19 mouse cellular contexts compared by ENCODE assay signal in genomic region chr5:138227367-138227766, GRCm38 (mm10). TPM values are rescaled to one million over a fixed set of nuclear protein-coding genes. Genes with fewer than 3 reads are reported as not detected.
DNase-seq lines count a peak whose midpoint lies in the region; ATAC-seq and TF ChIP-seq lines count a peak whose summit lies in the region.
"Had no signal": no experiment of that assay in that cellular context is flagged by ENCODE, and none has a peak within 500 bp of the region (broad histone marks: within the 10 kb centered on the region; RNA-seq: fewer than 3 reads in every experiment).

No protein-coding gene starts in this region.

- H3K4me2 ChIP-seq in liver, embryonic 14.5 days (ENCODE audit: low read depth), result no peak overlapping the region
- H3K4me2 ChIP-seq in liver, embryonic 12.5 days, result no peak overlapping the region
- no peak overlapping the region for H3K4me2 ChIP-seq in CH12.LX (ENCODE audit: insufficient read depth, low read depth, poor library complexity, severe bottlenecking)
- H3K4me2 ChIP-seq: hindbrain, embryonic 14.5 days; intestine, embryonic 15.5 days; kidney, embryonic 15.5 days; liver, embryonic 15.5 days; neural tube, embryonic 12.5 days had no signal

- no peaks in the 10 kb centered on the region for H3K27me3 ChIP-seq in liver, embryonic 14.5 days (ENCODE audit: control insufficient read depth, insufficient read depth, low read length)
- H3K27me3 ChIP-seq in liver, embryonic 12.5 days (replicated peaks), result no peaks in the 10 kb centered on the region
- no peaks in the 10 kb centered on the region for H3K27me3 ChIP-seq in CH12.LX (replicated peaks)
- no peaks in the 10 kb centered on the region for H3K27me3 ChIP-seq in thymus, adult 2 months (ENCODE audit: control insufficient read depth, insufficient read depth, low read length)
- H3K27me3 ChIP-seq: intestine, embryonic 15.5 days; kidney, embryonic 15.5 days; liver, embryonic 15.5 days; neural tube, embryonic 12.5 days had no signal

- no peaks in the 10 kb centered on the region for H3K36me3 ChIP-seq in liver, embryonic 14.5 days (replicated peaks; ENCODE audit: control insufficient read depth, insufficient read depth, low read depth)
- H3K36me3 ChIP-seq in liver, embryonic 12.5 days, result no peaks in the 10 kb centered on the region
- no peaks in the 10 kb centered on the region for H3K36me3 ChIP-seq in CH12.LX (replicated peaks in 1 of 2; ENCODE audit: control insufficient read depth in 1 of 2, insufficient read depth in 1 of 2, low read length in 1 of 2)
- H3K36me3 ChIP-seq in thymus, adult 2 months (ENCODE audit: control insufficient read depth, insufficient read depth, low read length), result no peaks in the 10 kb centered on the region
- H3K36me3 ChIP-seq: forebrain, embryonic 10.5 days; G1E; intestine, embryonic 15.5 days; kidney, embryonic 15.5 days; liver, embryonic 15.5 days; neural tube, embryonic 12.5 days had no signal

- H3K27ac ChIP-seq in liver, embryonic 14.5 days, result no peak overlapping the region
- no peak overlapping the region for H3K27ac ChIP-seq in liver, embryonic 12.5 days
- H3K27ac ChIP-seq in CH12.LX (ENCODE audit: insufficient read depth, low read depth), result no peak overlapping the region
- H3K27ac ChIP-seq in thymus, adult 2 months (ENCODE audit: control insufficient read depth, insufficient read depth, low read length), result no peak overlapping the region
- H3K27ac ChIP-seq: forebrain, embryonic 10.5 days; heart, adult 2 months; hindbrain, embryonic 14.5 days; intestine, embryonic 15.5 days; kidney, embryonic 15.5 days; liver, embryonic 15.5 days; neural tube, embryonic 12.5 days had no signal

- H3K9me3 ChIP-seq in liver, embryonic 14.5 days (ENCODE audit: control insufficient read depth, low read length), result no peaks in the 10 kb centered on the region
- H3K9me3 ChIP-seq in liver, embryonic 12.5 days (replicated peaks), result no peaks in the 10 kb centered on the region
- no peaks in the 10 kb centered on the region for H3K9me3 ChIP-seq in CH12.LX (replicated peaks; ENCODE audit: low read length)
- H3K9me3 ChIP-seq: forebrain, embryonic 10.5 days; G1E; intestine, embryonic 15.5 days; kidney, embryonic 15.5 days; liver, embryonic 15.5 days; neural tube, embryonic 12.5 days had no signal

- no peak for TF ChIP-seq POLR2A in CH12.LX (IDR thresholded peaks at IDR 0.05; ENCODE audit: low read depth, low read length)
- TF ChIP-seq POLR2A in thymus, adult 2 months (IDR thresholded peaks at IDR 0.05; ENCODE audit: control insufficient read depth, extremely low read depth, insufficient read depth, low read length, poor library complexity), result no peak

- no peak for TF ChIP-seq RAD21 in CH12.LX (IDR thresholded peaks at IDR 0.05; ENCODE audit: low read depth, low read length)

- WGBS in liver, embryonic 14.5 days (ENCODE audit: insufficient replicate concordance), result 8% methylated on average over 2 of the region's 2 CpGs
- WGBS in liver, embryonic 12.5 days (ENCODE audit: insufficient replicate concordance), result 9% methylated on average over 2 of the region's 2 CpGs
- 15% methylated on average over 2 of the region's 2 CpGs for WGBS in thymus, adult 2 months

- in situ Hi-C loops in CH12.LX (cut with MboI; ENCODE audit: low pct_ligation_motif_present, low pct_unique_long_range_greater_than_20kb, low sequenced_read_pairs), result loop anchor here (25.0 kb wide), 1 partner anchor 435 kb away; no protein-coding TSS in a partner anchor

- TF ChIP-seq CTCF in liver, embryonic 14.5 days (IDR thresholded peaks at IDR 0.05; ENCODE audit: low read depth), result no peak
- no peak for TF ChIP-seq CTCF in CH12.LX (conservative IDR thresholded peaks at IDR 0.05 in 1 of 2, IDR thresholded peaks at IDR 0.05 in 1 of 2; ENCODE audit: low read depth in 2 of 2, low read length in 2 of 2)
- no peak for TF ChIP-seq CTCF in thymus, adult 2 months (IDR thresholded peaks at IDR 0.05; ENCODE audit: borderline replicate concordance, control insufficient read depth, extremely low read depth, insufficient read depth, low read length, poor library complexity)

- DNase-seq in liver, embryonic 14.5 days (ENCODE audit: low read depth in 3 of 3, low spot score in 3 of 3), result peak in 1 of 3 experiments; percentile 16
- peak; percentile 18 for DNase-seq in CH12.LX (ENCODE audit: extremely low read depth)
- no peak for DNase-seq in right cerebral cortex, postnatal 4 days
- no peak for DNase-seq in thymus, adult 2 months
- DNase-seq: cerebellum, adult 9-10 months had no signal

- dilution Hi-C loops in CH12.LX (cut with MboI; ENCODE audit: extremely low pct_ligation_motif_present, extremely low pct_unique_long_range_greater_than_20kb, low sequenced_read_pairs), result no loop called here

- H3K79me2 ChIP-seq in CH12.LX (replicated peaks; ENCODE audit: control insufficient read depth, extremely low read depth, insufficient read depth, poor library complexity, severe bottlenecking), result no peaks in the 10 kb centered on the region

- TF ChIP-seq EP300 in liver, embryonic 14.5 days (IDR thresholded peaks at IDR 0.05; ENCODE audit: low read depth), result 0 out of 2 replicates have a peak, but pooled peaks have one; percentile 10
- TF ChIP-seq EP300 in CH12.LX (IDR thresholded peaks at IDR 0.05; ENCODE audit: low read length), result 0 out of 2 replicates have a peak, but pooled peaks have one; percentile 42

- ATAC-seq in liver, embryonic 14.5 days (ENCODE audit: insufficient read depth), result no peak
- no peak for ATAC-seq in liver, embryonic 12.5 days
- peak; percentile 93 for ATAC-seq in granulocyte monocyte progenitor cell, adult 5-6 weeks (replicated peaks; ENCODE audit: poor library complexity, severe bottlenecking)
- ATAC-seq in neutrophil, adult 5-6 weeks (ENCODE audit: extremely low read depth, insufficient number of reproducible peaks, low FRiP score, poor library complexity, severe bottlenecking), result peak; percentile 56; the same call in 1 of the 2 replicates
- ATAC-seq: intestine, embryonic 15.5 days had no signal

- H3K4me3 ChIP-seq in liver, embryonic 14.5 days (ENCODE audit: insufficient read depth in 1 of 2, low read depth in 2 of 2, low read length in 2 of 2), result no peak overlapping the region
- H3K4me3 ChIP-seq in liver, embryonic 12.5 days, result no peak overlapping the region
- H3K4me3 ChIP-seq in CH12.LX (replicated peaks in 1 of 3; ENCODE audit: low read depth in 2 of 3, low read length in 2 of 3, poor library complexity in 1 of 3), result no peak overlapping the region
- H3K4me3 ChIP-seq in thymus, adult 2 months (ENCODE audit: control insufficient read depth, insufficient read depth, low read length), result no peak overlapping the region
- H3K4me3 ChIP-seq: forebrain, embryonic 10.5 days; heart, adult 2 months; intestine, embryonic 15.5 days; kidney, embryonic 15.5 days; liver, embryonic 15.5 days; neural tube, embryonic 12.5 days had no signal

- peaks cover 0 to 3% of the 10 kb centered on the region in 2 experiments; a peak in 1 of 4 replicates for H3K4me1 ChIP-seq in liver, embryonic 14.5 days (replicated peaks; ENCODE audit: control insufficient read depth in 2 of 2, insufficient read depth in 2 of 2, low read length in 1 of 2)
- no peaks in the 10 kb centered on the region for H3K4me1 ChIP-seq in liver, embryonic 12.5 days
- peaks cover 0 to 5% of the 10 kb centered on the region in 2 experiments; a peak in 2 of 4 replicates for H3K4me1 ChIP-seq in CH12.LX (ENCODE audit: control insufficient read depth in 1 of 2, insufficient read depth in 2 of 2)
- H3K4me1 ChIP-seq in thymus, adult 2 months (replicated peaks; ENCODE audit: control insufficient read depth, insufficient read depth, low read length), result no peaks in the 10 kb centered on the region
- H3K4me1 ChIP-seq: intestine, embryonic 15.5 days; liver, embryonic 15.5 days; neural tube, embryonic 12.5 days had no signal

- H3K9ac ChIP-seq in liver, embryonic 14.5 days (replicated peaks), result no peak overlapping the region
- H3K9ac ChIP-seq in liver, embryonic 12.5 days, result no peak overlapping the region
- H3K9ac ChIP-seq in CH12.LX (ENCODE audit: insufficient read depth, low read depth), result no peak overlapping the region
- H3K9ac ChIP-seq: hindbrain, embryonic 14.5 days; intestine, embryonic 15.5 days; kidney, embryonic 15.5 days; liver, embryonic 15.5 days; neural tube, embryonic 12.5 days had no signal

RNA-seq across cellular contexts. Expression of gene Nxpe5, which starts 1.7 kb away (rescaled TPM):
- 0.09 and 0.10 TPM in 2 replicates for polyA plus RNA-seq in liver, embryonic 14.5 days (2012; rRNA removed)
- 0.09 and 0.23 TPM in 2 replicates for polyA plus RNA-seq in liver, embryonic 14.5 days (2014; fragmentation: Nextera tagmentation; extraction: Ambion mirVana)
- not detected in 2 replicates for polyA plus RNA-seq in liver, embryonic 12.5 days (2016; fragmentation: Nextera tagmentation; extraction: Ambion mirVana)
- total RNA-seq in CH12.LX (2012; rRNA removed) (not detected in 2 replicates), CH12.LX (2014; rRNA removed) (not detected in 2 replicates)
- polyA plus RNA-seq in CH12.LX (2012; ENCODE audit: insufficient read length, low read depth), result not detected in 2 replicates
- total RNA-seq in granulocyte monocyte progenitor cell, adult 5-6 weeks (2014; fragmentation: Nextera tagmentation), result 2.3 and 4.3 TPM in 2 replicates
- 1.8 and 2.8 TPM in 2 replicates for total RNA-seq in granulocyte monocyte progenitor cell, adult 5-6 weeks (2017)
- not detected in 2 replicates for total RNA-seq in neutrophil, adult 5-6 weeks (2017)
- 0.73 and 0.87 TPM in 2 replicates for polyA plus RNA-seq in thymus, adult 2 months (2012; rRNA removed)
- total RNA-seq: layer of hippocampus, adult 18-20 months had no signal
- polyA plus RNA-seq: embryonic facial prominence, embryonic 14.5 days; forebrain, embryonic 10.5 days; G1E; heart, embryonic 16.5 days; hindbrain, embryonic 14.5 days; intestine, embryonic 15.5 days; kidney, embryonic 15.5 days; neural tube, embryonic 12.5 days had no signal

RNA-seq across cellular contexts. Expression of gene Lamtor4, which starts 27.9 kb away (rescaled TPM):
- polyA plus RNA-seq in liver, embryonic 14.5 days (2012; rRNA removed), result 26.2 and 36.3 TPM in 2 replicates
- 35.5 and 35.6 TPM in 2 replicates for polyA plus RNA-seq in liver, embryonic 14.5 days (2014; fragmentation: Nextera tagmentation; extraction: Ambion mirVana)
- polyA plus RNA-seq in liver, embryonic 12.5 days (2016; fragmentation: Nextera tagmentation; extraction: Ambion mirVana), result 31.3 and 31.8 TPM in 2 replicates
- total RNA-seq in CH12.LX (2012; rRNA removed) (42.0 and 44.0 TPM in 2 replicates), CH12.LX (2014; rRNA removed) (40.1 and 40.3 TPM in 2 replicates)
- 24.5 and 35.5 TPM in 2 replicates for polyA plus RNA-seq in CH12.LX (2012; ENCODE audit: insufficient read length, low read depth)
- total RNA-seq in granulocyte monocyte progenitor cell, adult 5-6 weeks (2014; fragmentation: Nextera tagmentation), result 132 and 143 TPM in 2 replicates
- total RNA-seq in granulocyte monocyte progenitor cell, adult 5-6 weeks (2017), result 80.9 and 86.9 TPM in 2 replicates
- 27.3 and 36.7 TPM in 2 replicates for total RNA-seq in neutrophil, adult 5-6 weeks (2017)
- polyA plus RNA-seq in thymus, adult 2 months (2012; rRNA removed), result 131 and 162 TPM in 2 replicates

RNA-seq across cellular contexts. Expression of gene Mblac1, which starts 33.3 kb away (rescaled TPM):
- polyA plus RNA-seq in liver, embryonic 14.5 days (2012; rRNA removed), result 1.8 and 2.2 TPM in 2 replicates
- polyA plus RNA-seq in liver, embryonic 14.5 days (2014; fragmentation: Nextera tagmentation; extraction: Ambion mirVana), result 2.2 and 2.9 TPM in 2 replicates
- polyA plus RNA-seq in liver, embryonic 12.5 days (2016; fragmentation: Nextera tagmentation; extraction: Ambion mirVana), result 4.3 TPM in 2 replicates
- total RNA-seq in CH12.LX (2012; rRNA removed) (0.84 and 1.4 TPM in 2 replicates), CH12.LX (2014; rRNA removed) (0.17 TPM in 1 of 2 replicates, not detected in the other)
- 0.31 and 0.41 TPM in 2 replicates for polyA plus RNA-seq in CH12.LX (2012; ENCODE audit: insufficient read length, low read depth)
- 7.8 and 10.6 TPM in 2 replicates for total RNA-seq in granulocyte monocyte progenitor cell, adult 5-6 weeks (2014; fragmentation: Nextera tagmentation)
- 8.8 and 12.4 TPM in 2 replicates for total RNA-seq in granulocyte monocyte progenitor cell, adult 5-6 weeks (2017)
- 0.81 and 0.86 TPM in 2 replicates for total RNA-seq in neutrophil, adult 5-6 weeks (2017)
- 6.7 and 7.6 TPM in 2 replicates for polyA plus RNA-seq in thymus, adult 2 months (2012; rRNA removed)

RNA-seq across cellular contexts. Expression of gene BC037034, which starts 36.5 kb away (rescaled TPM):
- polyA plus RNA-seq in liver, embryonic 14.5 days (2012; rRNA removed), result 22.4 and 27.6 TPM in 2 replicates
- polyA plus RNA-seq in liver, embryonic 14.5 days (2014; fragmentation: Nextera tagmentation; extraction: Ambion mirVana), result 1.9 and 2.5 TPM in 2 replicates
- polyA plus RNA-seq in liver, embryonic 12.5 days (2016; fragmentation: Nextera tagmentation; extraction: Ambion mirVana), result 8.7 and 8.9 TPM in 2 replicates
- total RNA-seq in CH12.LX (2012; rRNA removed) (11.2 and 15.9 TPM in 2 replicates), CH12.LX (2014; rRNA removed) (4.4 and 4.5 TPM in 2 replicates)
- polyA plus RNA-seq in CH12.LX (2012; ENCODE audit: insufficient read length, low read depth), result 15.4 and 15.6 TPM in 2 replicates
- 66.1 and 68.2 TPM in 2 replicates for total RNA-seq in granulocyte monocyte progenitor cell, adult 5-6 weeks (2014; fragmentation: Nextera tagmentation)
- total RNA-seq in granulocyte monocyte progenitor cell, adult 5-6 weeks (2017), result 37.8 and 50.5 TPM in 2 replicates
- 77.2 and 79.3 TPM in 2 replicates for total RNA-seq in neutrophil, adult 5-6 weeks (2017)
- polyA plus RNA-seq in thymus, adult 2 months (2012; rRNA removed), result 142 and 146 TPM in 2 replicates

RNA-seq across cellular contexts. Expression of gene Cnpy4, which starts 40.1 kb away (rescaled TPM):
- polyA plus RNA-seq in liver, embryonic 14.5 days (2012; rRNA removed), result 6.3 and 9.5 TPM in 2 replicates
- 12.6 and 12.8 TPM in 2 replicates for polyA plus RNA-seq in liver, embryonic 14.5 days (2014; fragmentation: Nextera tagmentation; extraction: Ambion mirVana)
- polyA plus RNA-seq in liver, embryonic 12.5 days (2016; fragmentation: Nextera tagmentation; extraction: Ambion mirVana), result 20.3 and 21.3 TPM in 2 replicates
- total RNA-seq in CH12.LX (2012; rRNA removed) (19.2 and 22.5 TPM in 2 replicates), CH12.LX (2014; rRNA removed) (21.6 and 26.7 TPM in 2 replicates)
- polyA plus RNA-seq in CH12.LX (2012; ENCODE audit: insufficient read length, low read depth), result 24.9 and 31.0 TPM in 2 replicates
- 26.5 and 36.2 TPM in 2 replicates for total RNA-seq in granulocyte monocyte progenitor cell, adult 5-6 weeks (2014; fragmentation: Nextera tagmentation)
- 50.9 and 52.5 TPM in 2 replicates for total RNA-seq in granulocyte monocyte progenitor cell, adult 5-6 weeks (2017)
- 26.9 and 31.3 TPM in 2 replicates for total RNA-seq in neutrophil, adult 5-6 weeks (2017)
- 8.9 and 9.2 TPM in 2 replicates for polyA plus RNA-seq in thymus, adult 2 months (2012; rRNA removed)

Comparison
In these comparisons a context has a peak if more than half of its experiments do, and no peak if none do; other contexts are left out.
1. ATAC-seq: peak in granulocyte monocyte progenitor cell, adult 5-6 weeks (single experiment) and neutrophil, adult 5-6 weeks (single experiment); none in liver, embryonic 14.5 days (single experiment) and liver, embryonic 12.5 days (single experiment).